Mouse (Mus musculus) bone marrow, adult 2 months (tissue): ENCODE data around the gene C1ql4.
A peak's percentile ranks its signal among the peaks of the same experiment; 100 is the strongest.

Experiments
- CTCF ChIP-seq: fragments of 200-500 bp; IDR thresholded peaks from 2 replicates; pipeline ENCODE4 v1.5.1; 2011; ENCODE audit warnings: low read length, control low read depth; ENCODE audit not compliant: control insufficient read depth, insufficient read depth
- POLR2A ChIP-seq: fragments of 200-500 bp; IDR thresholded peaks from 2 replicates; pipeline ENCODE4 v1.6.1; 2011; ENCODE audit warnings: low read depth, mild to moderate bottlenecking, control low read depth, low read length, borderline replicate concordance; ENCODE audit not compliant: control insufficient read depth

DNA sequence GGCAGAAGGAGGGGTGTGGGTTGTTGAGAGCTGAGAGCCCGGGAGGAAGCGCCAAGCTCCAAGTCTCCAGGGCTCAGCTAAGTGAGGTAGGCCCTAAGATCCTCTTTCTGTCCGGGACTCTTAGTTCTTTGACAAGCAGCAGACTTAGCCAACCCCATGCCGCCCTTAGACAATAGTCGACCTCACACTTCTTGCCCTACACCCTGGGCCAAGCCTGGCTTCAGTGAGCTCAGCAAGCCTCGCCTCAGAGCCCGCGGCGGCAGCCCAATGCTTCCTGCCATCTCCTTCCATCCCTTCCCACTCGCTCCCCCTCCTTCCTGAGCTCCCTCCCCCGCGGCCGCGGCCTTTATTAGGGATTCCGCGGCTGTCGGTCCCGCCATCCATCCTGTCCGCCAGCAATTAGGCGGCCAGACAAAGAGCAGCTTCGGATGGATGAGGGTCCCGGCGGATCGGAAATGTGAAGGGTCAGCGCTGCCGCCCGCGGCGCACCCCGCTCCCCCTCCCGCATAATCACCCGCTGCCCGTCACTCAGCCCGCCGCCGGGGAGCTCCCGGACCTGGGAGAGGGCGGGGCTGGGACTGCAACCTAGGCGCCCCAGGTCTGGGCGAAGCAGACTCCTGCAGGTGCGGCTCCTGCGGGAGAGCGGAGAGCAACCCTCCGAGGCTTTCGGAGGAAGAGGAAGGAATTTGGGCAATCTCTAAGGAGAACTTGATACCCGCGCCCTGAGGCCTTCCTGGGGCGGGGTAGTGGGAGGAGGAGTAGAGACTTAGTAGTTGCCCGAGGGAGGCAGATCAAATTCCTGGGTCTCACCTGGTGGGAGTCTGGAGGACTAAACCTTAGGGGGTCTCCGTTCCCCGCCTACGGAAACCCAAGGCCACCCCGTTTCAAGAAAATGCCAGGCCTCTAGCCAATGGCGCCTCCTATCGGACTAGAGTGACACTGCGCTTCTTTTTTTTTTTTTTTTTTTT, 6.0 kb upstream of the C1ql4 start:
- TF ChIP-seq POLR2A (no peak), CTCF (peak; percentile 24; the same call in 1 of the 2 replicates)
